Mouse (Mus musculus): ENCODE data around the gene Zc3h10.

Zc3h10 gene

GRCm38 (mm10) chr10:128547361-128548032 is at the start of gene Zc3h10:
Gene Zc3h10 (minus strand): TSS chr10:128547774.
- peak; percentile 96 to 97 for DNase-seq (ENCODE audit: low spot score in 2 of 2)

- no peak for DNase-seq (ENCODE audit: low spot score in 2 of 2)
Observed at GRCm38 (mm10) chr10:128592797-128593196, 45.2 kb upstream of the Zc3h10 start.

- no peak for DNase-seq (ENCODE audit: low spot score in 2 of 2)
Observed at GRCm38 (mm10) chr10:128591436-128591835, 43.9 kb upstream of the Zc3h10 start.

- peak in 1 of 2 experiments; percentile 45 for DNase-seq (ENCODE audit: low spot score in 2 of 2)
Observed at GRCm38 (mm10) chr10:128590193-128590690, 42.7 kb upstream of the Zc3h10 start.

- peak in 1 of 2 experiments; percentile 26 for DNase-seq (ENCODE audit: low spot score in 2 of 2)
Observed at GRCm38 (mm10) chr10:128589464-128590192, 42.1 kb upstream of the Zc3h10 start, which contains the start of gene Erbb3. Gene Erbb3 (minus strand): TSS chr10:128589652.

- DNase-seq (ENCODE audit: low spot score in 2 of 2): no peak
Observed at GRCm38 (mm10) chr10:128588775-128589463, 41.3 kb upstream of the Zc3h10 start.

- no peak for DNase-seq (ENCODE audit: low spot score in 2 of 2)
Observed at GRCm38 (mm10) chr10:128588136-128588535, 40.6 kb upstream of the Zc3h10 start.

GRCm38 (mm10) chr10:128587697-128588096 is 40.1 kb upstream of the Zc3h10 start:
- no peak for DNase-seq (ENCODE audit: low spot score in 2 of 2)

GRCm38 (mm10) chr10:128587120-128587519 is 39.5 kb upstream of the Zc3h10 start:
- no peak for DNase-seq (ENCODE audit: low spot score in 2 of 2)

GRCm38 (mm10) chr10:128586546-128586945 is 39.0 kb upstream of the Zc3h10 start:
- DNase-seq (ENCODE audit: low spot score in 2 of 2): no peak

- DNase-seq (ENCODE audit: low spot score in 2 of 2): no peak
Observed at GRCm38 (mm10) chr10:128584386-128584785, 36.8 kb upstream of the Zc3h10 start.

- DNase-seq (ENCODE audit: low spot score in 2 of 2): no peak
Observed at GRCm38 (mm10) chr10:128583644-128584043, 36.1 kb upstream of the Zc3h10 start.

- DNase-seq (ENCODE audit: low spot score in 2 of 2): no peak
Observed at GRCm38 (mm10) chr10:128579731-128580130, 32.2 kb upstream of the Zc3h10 start.

- DNase-seq (ENCODE audit: low spot score in 2 of 2): no peak
Observed at GRCm38 (mm10) chr10:128579298-128579697, 31.7 kb upstream of the Zc3h10 start.

- DNase-seq (ENCODE audit: low spot score in 2 of 2): no peak
Observed at GRCm38 (mm10) chr10:128578330-128578729, 30.8 kb upstream of the Zc3h10 start.

- no peak for DNase-seq (ENCODE audit: low spot score in 2 of 2)
Observed at GRCm38 (mm10) chr10:128575063-128575462, 27.5 kb upstream of the Zc3h10 start.

- peak; percentile 87 to 88 for DNase-seq (ENCODE audit: low spot score in 2 of 2)
Observed at GRCm38 (mm10) chr10:128565788-128566531, 18.4 kb upstream of the Zc3h10 start, which contains the start of gene Pa2g4. Gene Pa2g4 (minus strand): TSS chr10:128565987.

- peak; percentile 13 to 24 for DNase-seq (ENCODE audit: low spot score in 2 of 2)
Observed at GRCm38 (mm10) chr10:128565206-128565787, 17.7 kb upstream of the Zc3h10 start.

- no peak for DNase-seq (ENCODE audit: low spot score in 2 of 2)
Observed at GRCm38 (mm10) chr10:128563544-128563943, 16.0 kb upstream of the Zc3h10 start.

GRCm38 (mm10) chr10:128556963-128557362 is 9.4 kb upstream of the Zc3h10 start:
- DNase-seq (ENCODE audit: low spot score in 2 of 2): no peak

- no peak for DNase-seq (ENCODE audit: low spot score in 2 of 2)
Observed at GRCm38 (mm10) chr10:128556286-128556685, 8.7 kb upstream of the Zc3h10 start.

All from natural killer cell, adult 2 months (primary cell).